Mouse (Mus musculus) kidney, adult 2 months (tissue): ENCODE data around the gene Usp49. TPM values are rescaled to one million over a fixed set of nuclear protein-coding genes. Genes with fewer than 3 reads are reported as not detected.
"Not testable (repeated sequence)": the region's sequence is repeated elsewhere in the genome, so short reads cannot be mapped to it uniquely, and the experiment has no call there.

ENCODE experiments used
- DNase-seq: peaks from one replicate; pipeline ENCODE4 v3.0.0; 2021
- H3K27ac ChIP-seq: fragments of 200-500 bp; 2 replicates; pipeline ENCODE4 v1.5.1; 2012; ENCODE audit warnings: low read depth, low read length, control low read depth, inconsistent platforms; ENCODE audit not compliant: insufficient read depth
- H3K27me3 ChIP-seq: fragments of 200-500 bp; replicated peaks from 2 replicates; pipeline ENCODE4 v1.6.1; 2012; ENCODE audit warnings: mild to moderate bottlenecking, moderate library complexity, low read length, inconsistent platforms; ENCODE audit not compliant: control insufficient read depth, insufficient read depth
- H3K36me3 ChIP-seq: fragments of 200-500 bp; 2 replicates; pipeline ENCODE4 v1.6.1; 2012; ENCODE audit warnings: mild to moderate bottlenecking, moderate library complexity, low read length, inconsistent platforms; ENCODE audit not compliant: control insufficient read depth, insufficient read depth
- H3K4me1 ChIP-seq: fragments of 200-500 bp; 2 replicates; pipeline ENCODE4 v1.6.1; 2011; ENCODE audit warnings: low read length; ENCODE audit not compliant: control insufficient read depth, insufficient read depth
- H3K4me3 ChIP-seq: fragments of 200-500 bp; 2 replicates; pipeline ENCODE4 v1.5.1; 2011; ENCODE audit warnings: mild to moderate bottlenecking, low read depth, low read length, control low read depth; ENCODE audit not compliant: insufficient read depth
- CTCF ChIP-seq: fragments of 200-500 bp; conservative IDR thresholded peaks from 2 replicates; pipeline ENCODE4 v1.5.1; 2011; ENCODE audit warnings: low read depth, mild to moderate bottlenecking, control low read depth, low read length, moderate library complexity, mixed read lengths; ENCODE audit not compliant: insufficient read depth, insufficient read length
- POLR2A ChIP-seq: fragments of 200-500 bp; IDR thresholded peaks from one replicate; pipeline ENCODE4 v1.6.1; 2011; ENCODE audit warnings: low read depth, low read length, control low read depth
- WGBS: fragments of 180-500 bp; shearing (Covaris S2); methylation state at CpG from one replicate; pipeline ENCODE4 v1.1.7; 2018; 5-methylcytosine and 5-hydroxymethylcytosine counted together
- polyA plus RNA-seq: library from polyadenylated mRNA; depleted of rRNA; stranded (reverse); fragments of >200 nt; gene quantifications from 2 replicates; pipeline ENCODE4 v1.2.3, GENCODE M21; 2012

Usp49 gene
- polyA plus RNA-seq, 1 experiment, result 5.1 TPM

- DNase-seq, result peak; percentile 76
- H3K36me3 ChIP-seq, result peaks cover 1% of the 10 kb centered on the region; the same call in 1 of the 2 replicates
- no peaks in the 10 kb centered on the region for H3K27me3 ChIP-seq
- H3K4me3 ChIP-seq, result peak overlapping the region; percentile 90
- 14% methylated on average over 21 of the region's 21 CpGs for whole genome bisulfite sequencing
- H3K4me1 ChIP-seq, result peaks cover 15% of the 10 kb centered on the region
- TF ChIP-seq POLR2A, result no peak
- no peak for TF ChIP-seq CTCF
- H3K27ac ChIP-seq, result peak overlapping the region; percentile 24; the same call in 1 of the 2 replicates
Measured at GRCm38 (mm10) chr17:47595248-47596161, 35.0 kb upstream of the Usp49 start.

- Histone ChIP-seq H3K4me3 (no peak overlapping the region), H3K4me1 (peaks cover 15% of the 10 kb centered on the region), H3K27ac (no peak overlapping the region), H3K27me3 (no peaks in the 10 kb centered on the region), H3K36me3 (peaks cover 1% of the 10 kb centered on the region; the same call in 1 of the 2 replicates)
- DNase-seq, result no peak
- 66% methylated on average over 6 of the region's 6 CpGs for WGBS
- TF ChIP-seq POLR2A (no peak), CTCF (no peak)
Measured at GRCm38 (mm10) chr17:47596162-47596838, 34.2 kb upstream of the Usp49 start.

- DNase-seq, result no peak
- H3K27me3 ChIP-seq, result no peaks in the 10 kb centered on the region
- peaks cover 1% of the 10 kb centered on the region; the same call in 1 of the 2 replicates for H3K36me3 ChIP-seq
- no peak for TF ChIP-seq POLR2A
- TF ChIP-seq CTCF, result no peak
- peaks cover 15% of the 10 kb centered on the region for H3K4me1 ChIP-seq
- H3K27ac ChIP-seq, result no peak overlapping the region
- H3K4me3 ChIP-seq, result no peak overlapping the region
- 71% methylated on average over 5 of the region's 5 CpGs for WGBS
Measured at GRCm38 (mm10) chr17:47596839-47597164, 33.7 kb upstream of the Usp49 start.

GRCm38 (mm10) chr17:47597261-47597660, 33.2 kb upstream of the Usp49 start:
- H3K4me1 ChIP-seq, result peaks cover 15% of the 10 kb centered on the region
- H3K4me3 ChIP-seq, result no peak overlapping the region
- no peak overlapping the region for H3K27ac ChIP-seq
- DNase-seq, result no peak
- H3K36me3 ChIP-seq, result peaks cover 1% of the 10 kb centered on the region; the same call in 1 of the 2 replicates
- WGBS, result 67% methylated on average over 13 of the region's 13 CpGs
- no peaks in the 10 kb centered on the region for H3K27me3 ChIP-seq
- TF ChIP-seq POLR2A (no peak), CTCF (no peak)

- H3K4me3 ChIP-seq, result no peak overlapping the region
- TF ChIP-seq CTCF (peak; percentile 59), POLR2A (no peak)
- H3K27ac ChIP-seq, result no peak overlapping the region
- WGBS, result 20% methylated on average over 10 of the region's 10 CpGs
- peak; percentile 28 for DNase-seq
- peaks cover 13% of the 10 kb centered on the region for H3K4me1 ChIP-seq
- no peaks in the 10 kb centered on the region for H3K27me3 ChIP-seq
- peaks cover 1% of the 10 kb centered on the region; the same call in 1 of the 2 replicates for H3K36me3 ChIP-seq
Measured at GRCm38 (mm10) chr17:47597838-47598579, 32.5 kb upstream of the Usp49 start.

- H3K4me3 ChIP-seq, H3K27me3 ChIP-seq, H3K36me3 ChIP-seq, DNase-seq, H3K27ac ChIP-seq: not testable (repeated sequence)
- peaks cover 12% of the 10 kb centered on the region for H3K4me1 ChIP-seq
- 67% methylated on average over 10 of the region's 10 CpGs for WGBS
Measured at GRCm38 (mm10) chr17:47598580-47599304, 31.7 kb upstream of the Usp49 start.
